Mouse (Mus musculus) limb, embryonic 14.5 days (tissue): ENCODE measurements around the gene Clhc1. TPM values are rescaled to one million over a fixed set of nuclear protein-coding genes. Genes with fewer than 3 reads are reported as not detected.
A peak's percentile ranks its signal among the peaks of the same experiment; 100 is the strongest.

Source experiments
- ATAC-seq: fragments of 200-750 bp; cut with Nextera tagmentation; 2 replicates; pipeline ENCODE4 v1.8.0; 2017; ENCODE audit warnings: low read depth, moderate number of reproducible peaks, moderate TSS enrichment; ENCODE audit not compliant: low FRiP score
- DNase-seq: peaks from one replicate; pipeline ENCODE4 v3.0.0-alpha.2; 2015; ENCODE audit warnings: low spot score
- H3K27ac ChIP-seq: fragments of 300-500 bp; sonication (generic); replicated peaks from 2 replicates; pipeline ENCODE4 v1.5.1; 2014; ENCODE audit warnings: low read depth, mild to moderate bottlenecking, low read length, moderate library complexity, mixed read lengths
- H3K27me3 ChIP-seq: fragments of 300-500 bp; sonication (generic); 2 replicates; pipeline ENCODE4 v1.6.1; 2014; ENCODE audit warnings: low read length, mixed read lengths; ENCODE audit not compliant: control insufficient read depth, insufficient read depth
- H3K36me3 ChIP-seq: fragments of 300-500 bp; sonication (generic); 2 replicates; pipeline ENCODE4 v1.6.1; 2014; ENCODE audit warnings: mild to moderate bottlenecking, low read length, moderate library complexity, mixed read lengths; ENCODE audit not compliant: control insufficient read depth, insufficient read depth
- H3K4me1 ChIP-seq: fragments of 300-500 bp; sonication (generic); 2 replicates; pipeline ENCODE4 v1.6.1; 2014; ENCODE audit warnings: antibody characterized with exemption, low read length, mixed read lengths; ENCODE audit not compliant: control insufficient read depth, insufficient read depth
- H3K4me2 ChIP-seq: fragments of 300-500 bp; sonication (generic); replicated peaks from 2 replicates; pipeline ENCODE4 v1.6.1; 2014; ENCODE audit warnings: low read depth, mild to moderate bottlenecking, low read length, moderate library complexity; ENCODE audit not compliant: severe bottlenecking
- H3K4me3 ChIP-seq: fragments of 300-500 bp; sonication (generic); replicated peaks from 2 replicates; pipeline ENCODE4 v1.5.1; 2014; ENCODE audit warnings: low read length
- H3K9ac ChIP-seq: fragments of 300-500 bp; sonication (generic); 2 replicates; pipeline ENCODE4 v1.6.1; 2014; ENCODE audit warnings: mild to moderate bottlenecking, low read depth, low read length, moderate library complexity; ENCODE audit not compliant: severe bottlenecking
- H3K9me3 ChIP-seq: fragments of 300-500 bp; sonication (generic); 2 replicates; pipeline ENCODE4 v1.6.1; 2016; ENCODE audit warnings: low read length; ENCODE audit not compliant: control insufficient read depth
- POLR2A ChIP-seq: fragments of 200-500 bp; IDR thresholded peaks from 2 replicates; pipeline ENCODE4 v1.8.0; 2012; ENCODE audit warnings: inconsistent platforms, mild to moderate bottlenecking, moderate library complexity, borderline replicate concordance; ENCODE audit not compliant: insufficient read depth, insufficient read length; ENCODE audit errors: extremely low read depth
- WGBS: fragments of 180-500 bp; shearing (Covaris S2); extraction: QIAGEN DNeasy Blood & Tissue Kit; methylation state at CpG from one replicate; pipeline ENCODE4 v1.1.7; 2014; 5-methylcytosine and 5-hydroxymethylcytosine counted together
- polyA plus RNA-seq, 2 experiments: library from polyadenylated mRNA; depleted of rRNA in 1 of 2; stranded (reverse) in 1 of 2; unstranded in 1 of 2; fragments of >200 nt; fragmentation: Nextera tagmentation in 1 of 2; extraction: Ambion mirVana in 1 of 2; gene quantifications; 2 replicates each; pipeline versions ENCODE4 v1.2.1 to v1.2.3; 2012 to 2014

Gene Clhc1
- polyA plus RNA-seq, 2 experiments = 0.22 to 0.25 TPM

DNA sequence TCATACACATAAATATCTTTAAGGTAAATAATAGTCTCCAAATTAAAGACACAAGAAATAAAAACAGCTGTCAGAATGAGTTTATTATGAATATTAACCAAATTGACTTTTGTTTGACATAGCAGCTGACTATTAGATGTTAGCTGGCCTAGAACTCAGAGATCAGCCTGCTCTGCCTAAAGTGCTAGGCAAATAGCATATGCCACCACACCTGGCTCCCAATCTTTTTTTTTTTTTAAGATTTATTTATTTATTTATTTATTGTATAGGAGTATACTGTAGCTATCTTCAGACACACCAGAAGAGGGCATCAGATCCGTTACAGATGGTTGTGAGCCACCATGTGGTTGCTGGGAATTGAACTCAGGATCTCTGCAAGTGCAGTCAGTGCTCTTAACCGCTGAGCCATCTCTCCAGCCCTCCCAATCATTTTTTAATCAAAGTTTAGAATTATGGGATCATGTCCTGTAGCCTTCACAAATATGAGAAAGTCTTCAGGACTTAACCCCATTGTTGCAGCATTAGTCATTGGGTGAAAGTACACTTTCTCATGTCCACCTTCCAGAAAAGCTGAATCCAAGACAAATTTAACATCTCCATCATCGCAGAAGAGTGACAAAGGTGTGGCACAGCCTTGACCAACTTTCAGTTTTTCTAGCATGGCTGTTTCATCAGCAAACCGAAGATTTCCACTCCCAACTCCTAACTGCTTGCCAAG, 34.8 kb upstream of the Clhc1 start:
- H3K27ac ChIP-seq = no peak overlapping the region
- H3K36me3 ChIP-seq = peaks cover 18% of the 10 kb centered on the region
- WGBS = 92% methylated on average over 4 of the region's 4 CpGs
- DNase-seq = no peak
- no peak overlapping the region for H3K4me2 ChIP-seq
- no peaks in the 10 kb centered on the region for H3K27me3 ChIP-seq
- peaks cover 4% of the 10 kb centered on the region; the same call in 1 of the 2 replicates for H3K4me1 ChIP-seq
- ATAC-seq = no peak
- TF ChIP-seq POLR2A = no peak
- no peaks in the 10 kb centered on the region for H3K9me3 ChIP-seq
- H3K9ac ChIP-seq = no peak overlapping the region
- no peak overlapping the region for H3K4me3 ChIP-seq

DNA sequence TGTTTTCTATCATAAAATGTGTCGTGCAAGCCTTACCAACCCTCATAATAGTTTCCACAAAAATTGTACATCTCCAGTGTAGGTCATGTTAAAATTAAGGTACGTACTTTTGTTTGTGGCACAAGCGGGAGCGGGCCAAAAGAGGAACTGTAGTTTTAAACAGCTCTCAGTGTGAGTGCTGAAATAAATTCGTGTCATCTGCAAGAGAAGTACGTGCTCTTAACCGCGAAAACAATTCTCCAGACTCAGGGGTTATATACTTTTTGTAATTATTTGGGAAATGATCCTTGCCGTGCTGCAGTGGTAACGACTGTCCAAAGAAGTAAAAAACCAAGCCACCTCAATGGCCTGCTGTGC, 33.4 kb upstream of the Clhc1 start:
- peaks cover 18% of the 10 kb centered on the region for H3K36me3 ChIP-seq
- no peak for TF ChIP-seq POLR2A
- 18% methylated on average over 10 of the region's 10 CpGs for WGBS
- no peaks in the 10 kb centered on the region for H3K27me3 ChIP-seq
- peak overlapping the region; percentile 48 for H3K4me3 ChIP-seq
- peak overlapping the region; percentile 62 for H3K9ac ChIP-seq
- H3K4me1 ChIP-seq = peaks cover 4% of the 10 kb centered on the region; the same call in 1 of the 2 replicates
- H3K27ac ChIP-seq = peak overlapping the region; percentile 72
- H3K9me3 ChIP-seq = no peaks in the 10 kb centered on the region
- DNase-seq (no peak), ATAC-seq (peak; percentile 2; the same call in 1 of the 2 replicates)
- H3K4me2 ChIP-seq = peak overlapping the region; percentile 50

DNA sequence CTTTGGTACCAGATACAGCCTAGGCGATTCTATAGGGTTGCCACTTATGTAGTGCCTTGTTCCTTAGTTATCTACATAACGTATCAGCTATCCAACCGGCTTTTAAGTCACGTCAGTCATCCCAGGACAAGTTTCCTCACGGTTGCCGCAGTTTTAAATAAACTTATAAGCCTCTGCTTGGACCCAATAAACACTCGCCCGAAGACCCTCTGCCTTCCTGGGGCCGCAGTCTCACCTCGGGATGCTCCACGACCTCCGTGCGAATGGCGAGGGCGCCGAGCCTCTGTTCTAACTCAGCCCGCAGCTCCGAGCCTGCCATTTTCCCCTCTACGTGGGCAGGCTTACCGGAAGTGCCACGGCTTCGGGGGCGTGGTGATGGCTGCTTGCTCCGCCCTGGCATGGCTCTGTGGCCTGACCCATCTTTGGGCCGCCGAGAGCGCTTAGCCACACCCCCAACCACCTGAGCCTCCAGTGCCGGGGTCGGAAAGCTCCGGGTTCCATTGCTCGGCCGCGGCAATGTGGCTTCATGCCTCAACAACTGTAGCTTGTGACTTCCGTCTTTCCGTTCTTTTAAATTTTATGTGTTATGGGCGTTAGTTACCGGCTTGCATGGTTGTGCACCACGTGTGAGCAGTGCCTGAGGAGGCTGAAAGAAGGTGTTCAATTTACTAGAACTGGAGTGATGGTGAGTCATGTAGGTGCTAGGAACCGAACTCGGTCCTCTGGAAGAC, 32.9 kb upstream of the Clhc1 start, which contains the start of gene Prorsd1:
Gene Prorsd1 (minus strand): TSS at position 352 of the 731 bp plus-strand sequence.
- H3K9ac ChIP-seq = peak within 1 kb of the TSS; percentile 62
- H3K36me3 ChIP-seq = peaks cover 18% of the 10 kb centered on the region
- DNase-seq = peak; percentile 95
- no peaks in the 10 kb centered on the region for H3K9me3 ChIP-seq
- 3% methylated on average over 40 of the region's 40 CpGs for WGBS
- H3K27ac ChIP-seq = peak within 1 kb of the TSS; percentile 72
- H3K4me1 ChIP-seq = peaks cover 4% of the 10 kb centered on the region; the same call in 1 of the 2 replicates
- H3K27me3 ChIP-seq = no peaks in the 10 kb centered on the region
- ATAC-seq = peak; percentile 95
- peak within 1 kb of the TSS; percentile 50 for H3K4me2 ChIP-seq
- peak within 1 kb of the TSS; percentile 48 for H3K4me3 ChIP-seq
- peak; percentile 80; the same call in 1 of the 2 replicates for TF ChIP-seq POLR2A

DNA sequence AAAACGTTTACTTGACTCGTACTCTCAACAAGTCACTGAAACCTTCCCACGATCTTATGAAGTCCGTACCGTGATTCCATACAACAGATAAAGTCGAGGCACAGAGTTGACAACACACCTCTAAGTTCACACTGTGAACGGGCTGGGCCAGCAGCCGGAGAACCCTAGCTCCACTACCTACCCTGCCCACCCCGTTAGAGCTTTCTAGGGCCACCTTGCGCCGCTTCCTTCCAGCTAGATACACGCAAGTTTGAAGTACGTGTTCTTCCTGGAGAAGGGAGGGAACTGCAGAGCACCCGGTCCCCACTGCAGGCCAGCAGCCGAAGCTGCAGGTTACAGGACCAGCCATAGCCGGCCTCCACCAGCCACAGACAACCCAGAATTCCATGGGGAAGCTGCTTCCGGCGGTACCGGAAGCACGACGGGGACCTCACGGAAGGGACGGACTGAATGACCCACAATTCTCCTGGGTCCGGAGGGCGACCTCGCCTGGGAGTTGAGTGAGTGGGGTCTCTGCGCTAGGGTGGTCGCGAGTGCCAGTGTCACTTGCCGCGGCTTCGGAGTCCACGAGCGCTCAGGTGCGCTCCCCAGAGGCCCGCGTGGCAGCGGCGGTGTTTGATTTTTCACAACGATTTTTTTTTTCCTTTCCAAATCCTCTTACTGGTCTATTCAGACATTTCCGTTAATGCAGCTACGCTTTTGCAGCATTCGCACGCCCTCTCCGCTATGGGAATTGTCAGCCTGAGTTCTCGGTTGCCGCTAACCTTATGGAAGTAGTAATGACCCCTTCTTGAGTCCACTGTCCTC, 21.6 kb upstream of the Clhc1 start, which contains the start of gene Mtif2:
Gene Mtif2 (plus strand): TSS at position 421 of the 807 bp plus-strand sequence.
- peak; percentile 76; the same call in 1 of the 2 replicates for TF ChIP-seq POLR2A
- Histone ChIP-seq H3K4me3 (peak within 1 kb of the TSS; percentile 65), H3K9ac (peak within 1 kb of the TSS; percentile 79), H3K27ac (peak within 1 kb of the TSS; percentile 86), H3K9me3 (no peaks in the 10 kb centered on the region), H3K27me3 (no peaks in the 10 kb centered on the region), H3K36me3 (peaks cover 5% of the 10 kb centered on the region), H3K4me1 (peaks cover 4% of the 10 kb centered on the region; the same call in 1 of the 2 replicates), H3K4me2 (peak within 1 kb of the TSS; percentile 68)
- WGBS = 3% methylated on average over 42 of the region's 47 CpGs
- DNase-seq (peak; percentile 86), ATAC-seq (peak; percentile 92)

DNA sequence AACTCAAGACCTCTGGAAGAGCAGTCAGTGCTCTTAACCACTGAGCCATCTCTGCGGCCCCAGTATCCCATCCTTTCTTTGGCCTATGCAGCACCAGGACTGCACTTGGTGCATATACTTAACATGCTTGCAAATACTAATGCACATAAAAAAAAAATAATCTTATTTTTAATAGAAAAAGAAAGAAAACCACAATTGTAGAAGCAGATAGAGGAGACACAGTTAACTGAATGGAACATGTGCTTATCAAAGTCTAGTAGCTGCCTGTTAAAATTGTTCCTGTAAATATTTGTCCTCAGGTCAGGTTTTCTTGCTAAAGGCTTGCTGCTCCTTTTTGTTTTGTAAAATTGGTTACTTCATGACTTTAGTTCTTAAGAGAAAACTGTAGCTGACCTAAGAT, 9.5 kb upstream of the Clhc1 start:
- H3K36me3 ChIP-seq = peaks cover 59% of the 10 kb centered on the region
- H3K9ac ChIP-seq = no peak overlapping the region
- no peak for TF ChIP-seq POLR2A
- no peak overlapping the region for H3K4me3 ChIP-seq
- H3K4me2 ChIP-seq = no peak overlapping the region
- 97% methylated on average over 1 of the region's 1 CpGs for WGBS
- ATAC-seq (no peak), DNase-seq (no peak)
- H3K4me1 ChIP-seq = no peaks in the 10 kb centered on the region
- H3K27me3 ChIP-seq = no peaks in the 10 kb centered on the region
- H3K9me3 ChIP-seq = no peaks in the 10 kb centered on the region
- no peak overlapping the region for H3K27ac ChIP-seq
